Mouse (Mus musculus) cerebellum, adult 9-10 months (tissue): Measurements from ENCODE around the gene Eif3f.

Source experiments
- DNase-seq: peaks from one replicate; pipeline ENCODE4 v3.0.0; 2022

The Eif3f gene

GRCm38 (mm10) chr7:108933794-108934731, at the start of gene Eif3f:
TSS of gene Eif3f (plus strand) at chr7:108934417.
- DNase-seq = peak; percentile 99

GRCm38 (mm10) chr7:108884906-108885305, 49.3 kb upstream of the Eif3f start, which contains the start of gene Olfr518:
TSS of gene Olfr518 (minus strand) at chr7:108885006.
- no peak for DNase-seq

DNA sequence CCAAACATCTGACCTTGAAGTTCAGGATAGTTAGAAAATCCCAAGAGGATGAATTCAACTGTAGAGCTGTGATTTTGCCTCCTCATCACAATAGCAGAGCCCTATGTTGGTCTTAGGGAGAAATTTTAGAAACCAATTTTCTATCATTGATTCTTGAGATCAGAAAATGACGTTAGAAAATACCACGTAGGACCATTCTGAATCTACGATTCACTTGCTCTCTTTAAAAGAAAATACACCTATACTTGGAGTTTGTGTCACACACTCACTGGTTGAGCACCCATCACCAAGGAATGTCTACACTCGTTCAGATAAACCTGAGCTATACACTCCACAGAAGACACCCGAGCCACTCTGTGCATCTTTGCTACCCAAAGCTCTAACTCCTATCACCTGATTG, 39.9 kb upstream of the Eif3f start, which contains the start of gene Olfr519:
TSS of gene Olfr519 (minus strand) at position 101 of the 400 bp plus-strand sequence.
- no peak for DNase-seq

DNA sequence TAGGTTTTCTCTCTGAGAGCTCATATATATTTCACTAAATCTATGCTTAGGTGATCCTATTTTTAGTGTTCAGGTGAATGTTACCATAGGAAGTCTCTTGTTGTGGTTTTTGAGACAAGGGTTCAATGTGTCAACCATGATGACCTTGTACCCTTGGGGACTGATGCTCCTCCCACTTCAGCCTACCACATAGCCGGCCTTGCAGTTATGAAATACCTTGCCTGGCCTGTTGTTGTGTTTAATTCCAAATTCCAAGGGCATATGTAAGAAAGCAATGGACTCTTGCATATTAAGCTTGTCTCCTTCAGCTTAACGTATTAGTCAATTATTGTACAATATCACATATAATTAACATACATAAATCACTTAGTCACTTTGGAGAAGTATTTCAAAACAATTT, 30.2 kb upstream of the Eif3f start:
- no peak for DNase-seq

GRCm38 (mm10) chr7:108927043-108927442, 7.2 kb upstream of the Eif3f start:
- no peak for DNase-seq

GRCm38 (mm10) chr7:108928280-108929188, 5.7 kb upstream of the Eif3f start:
- DNase-seq = no peak

DNA sequence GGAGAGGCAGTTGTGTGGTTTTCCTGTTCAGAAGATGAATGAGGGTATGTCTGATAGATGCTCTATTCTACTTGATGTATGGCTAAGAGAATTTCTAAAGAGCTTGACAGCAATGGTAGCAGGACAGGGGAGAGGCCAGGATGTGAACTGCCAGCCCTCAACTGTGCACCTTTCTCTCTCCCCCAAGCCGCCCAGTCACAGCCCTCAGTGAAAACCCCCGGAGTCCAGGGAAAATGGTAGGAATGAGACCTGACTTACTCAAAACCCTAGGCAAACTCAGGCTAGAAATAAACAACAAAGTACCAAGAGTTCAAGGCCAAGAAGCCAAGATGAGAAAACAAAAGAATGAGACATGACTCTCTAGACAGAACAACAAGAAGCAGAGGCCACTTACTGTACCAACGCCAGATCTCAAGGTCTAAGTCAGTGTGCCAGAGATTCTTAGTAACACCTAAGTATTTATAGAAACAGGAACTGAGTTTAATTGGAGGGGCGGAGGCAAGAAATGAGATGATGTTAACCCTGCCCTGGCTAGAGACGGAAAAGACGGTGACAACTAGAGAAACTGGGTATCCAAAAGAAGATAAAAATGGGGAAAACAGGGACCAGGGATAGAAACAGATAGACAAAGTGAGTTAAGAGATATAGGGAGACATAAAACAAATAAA, 4.4 kb upstream of the Eif3f start, which contains the start of gene Nlrp10:
TSS of gene Nlrp10 (minus strand) at position 453 of the 668 bp plus-strand sequence.
- DNase-seq = no peak

DNA sequence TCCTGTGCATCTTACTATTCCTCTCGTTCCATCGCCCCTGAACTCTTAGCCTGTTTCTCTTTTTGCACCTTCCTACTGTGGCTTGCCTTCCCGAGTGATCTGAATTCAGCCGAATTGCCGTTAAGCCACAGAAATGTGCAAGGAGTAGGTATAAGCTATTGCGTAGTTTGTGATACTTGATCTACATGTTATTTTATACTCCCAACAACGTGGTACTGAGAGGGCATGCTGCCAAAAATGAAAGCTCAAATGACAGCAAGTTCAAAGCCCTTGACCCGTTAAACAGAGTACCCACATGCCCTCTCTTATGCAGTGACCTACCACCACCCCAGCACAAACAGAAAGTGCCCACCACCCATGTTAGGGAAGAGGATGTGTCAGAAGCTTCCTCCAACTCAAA, 619 bp downstream of the Eif3f start:
- DNase-seq = no peak

DNA sequence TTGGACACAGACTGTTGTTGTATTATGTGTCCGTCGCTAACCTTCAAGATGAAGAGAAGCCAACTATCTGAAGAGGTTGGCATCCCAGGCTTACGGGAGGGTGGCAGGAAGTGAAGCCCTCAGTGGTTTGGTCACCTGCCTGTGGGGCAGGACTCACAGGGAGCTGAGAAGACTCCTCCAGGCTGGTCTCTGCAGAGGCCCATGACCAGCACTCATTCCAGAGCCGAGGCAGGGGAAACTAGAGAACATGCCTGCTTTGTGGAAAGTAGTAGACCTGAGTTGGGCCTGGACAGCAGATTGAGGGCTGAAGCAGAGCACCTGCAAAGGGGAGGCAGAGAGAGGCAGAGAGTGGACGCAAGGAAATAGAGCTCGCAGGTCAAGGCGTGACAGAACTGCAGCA, 1.2 kb downstream of the Eif3f start:
- no peak for DNase-seq

- DNase-seq = no peak
Observed at GRCm38 (mm10) chr7:108936591-108936990, 2.4 kb downstream of the Eif3f start.

DNA sequence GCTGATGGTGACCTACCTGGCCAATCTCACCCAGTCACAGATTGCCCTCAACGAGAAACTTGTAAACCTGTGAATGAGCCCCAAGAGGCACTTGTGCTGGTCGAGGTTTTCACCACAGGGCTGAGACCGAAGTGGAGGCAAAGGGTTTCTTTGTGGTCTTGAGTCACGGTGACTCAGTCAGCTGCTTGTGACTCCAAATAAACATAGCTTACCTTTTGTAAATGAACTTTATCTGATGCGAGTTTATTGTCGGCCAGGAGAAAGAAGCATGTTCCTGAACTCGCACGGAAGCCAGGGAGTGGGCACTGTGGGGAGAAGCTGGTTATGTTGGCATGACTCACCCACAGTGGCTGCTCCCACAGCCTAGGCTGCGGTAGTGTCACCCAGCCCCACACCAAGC, 7.2 kb downstream of the Eif3f start:
- no peak for DNase-seq

DNA sequence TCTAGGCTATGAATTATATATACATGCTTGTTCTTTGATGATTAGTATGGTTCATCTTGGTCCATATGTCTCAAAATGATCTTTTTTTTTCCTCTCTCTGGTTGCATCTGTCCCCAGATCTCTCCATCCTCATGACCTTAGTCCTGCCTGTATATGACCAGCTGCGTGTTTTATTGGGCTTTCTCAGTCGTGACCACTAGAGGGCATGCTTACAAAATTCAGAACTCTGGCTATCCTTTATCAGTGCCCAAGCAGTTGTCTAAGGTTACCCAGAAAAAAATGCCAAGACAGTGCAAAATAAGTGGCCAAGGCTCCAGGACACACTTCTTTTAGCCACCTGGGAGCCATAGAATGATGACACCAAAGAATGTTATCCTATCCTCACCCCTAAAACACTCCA, 9.8 kb downstream of the Eif3f start:
- DNase-seq = peak; percentile 75

GRCm38 (mm10) chr7:108948611-108949010, 14.4 kb downstream of the Eif3f start:
- DNase-seq = no peak

- DNase-seq = no peak
Observed at GRCm38 (mm10) chr7:108949301-108949700, 15.1 kb downstream of the Eif3f start.

DNA sequence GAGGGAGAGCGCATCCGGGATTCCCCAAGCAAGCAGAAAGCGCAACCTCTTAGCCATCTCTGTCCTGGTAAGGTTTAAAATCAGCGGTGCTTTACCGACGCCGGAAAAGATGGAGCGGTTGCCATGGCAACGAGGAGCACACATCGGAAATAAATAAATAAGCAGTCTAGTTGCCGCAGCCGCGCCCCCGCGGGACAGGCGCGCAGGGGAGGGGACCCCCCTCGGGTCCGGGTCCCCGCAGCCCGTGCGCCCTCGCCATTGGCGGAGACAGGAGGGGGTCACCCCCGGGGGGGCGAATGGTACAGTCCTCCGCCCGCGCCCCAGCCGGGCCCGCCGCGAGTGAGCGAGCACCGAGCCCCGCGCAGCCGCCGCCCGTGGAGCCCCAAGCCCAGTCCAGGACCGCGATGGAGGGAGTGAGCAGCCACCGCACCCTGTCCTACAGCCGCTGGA, 16.1 kb downstream of the Eif3f start, which contains the start of gene Tub:
TSS of gene Tub (plus strand) at position 27 of the 450 bp plus-strand sequence.
- DNase-seq = peak; percentile 77

DNA sequence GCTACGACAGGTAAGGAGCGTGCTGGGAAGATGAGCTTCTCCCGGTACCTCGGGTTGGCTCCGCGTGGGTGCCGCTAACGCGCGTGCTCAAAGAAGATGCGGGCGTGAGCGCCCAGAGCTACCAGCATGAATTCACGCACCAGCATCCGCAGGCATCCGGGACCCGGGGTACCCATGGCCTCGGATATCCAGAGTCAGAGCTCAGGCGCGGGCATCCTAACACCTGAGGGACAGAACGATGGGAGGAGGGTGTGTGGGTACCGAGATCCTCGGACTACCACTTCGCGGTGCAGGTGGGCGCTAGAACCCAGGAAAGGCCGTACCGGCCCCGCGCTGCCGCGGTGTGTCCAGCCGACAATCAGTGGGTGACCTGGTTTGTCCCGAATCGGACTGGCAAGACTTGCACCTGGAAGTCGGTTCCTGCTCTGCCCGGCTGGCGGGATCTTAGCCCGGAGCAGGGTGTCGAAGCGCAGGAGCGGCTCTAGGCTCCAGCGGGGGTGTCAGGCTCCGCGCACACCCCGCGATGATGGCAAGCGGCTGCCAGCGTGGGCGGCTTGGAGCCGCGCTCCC, 16.6 kb downstream of the Eif3f start:
- DNase-seq = peak; percentile 56

GRCm38 (mm10) chr7:108952801-108953200, 18.6 kb downstream of the Eif3f start:
- no peak for DNase-seq

DNA sequence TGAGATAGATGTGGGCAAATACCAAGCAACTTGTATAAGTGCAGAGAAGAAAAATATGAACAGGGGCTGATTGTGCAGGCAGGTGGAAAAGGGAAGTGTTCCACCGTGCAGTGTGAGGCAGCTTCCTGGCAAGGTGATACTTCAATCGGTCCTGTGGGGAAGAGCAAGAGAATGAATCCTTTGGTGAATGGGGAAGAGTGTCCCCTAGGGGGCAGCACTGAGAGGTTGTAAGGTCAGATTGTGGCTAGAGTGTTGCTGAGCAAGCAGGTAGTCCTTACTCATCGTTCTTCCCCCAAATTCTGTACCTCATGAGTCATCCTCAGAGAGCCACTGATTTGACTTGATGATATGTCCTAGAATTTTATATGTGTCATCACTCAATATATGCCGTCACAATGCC, 20.0 kb downstream of the Eif3f start:
- no peak for DNase-seq

- DNase-seq = no peak
Observed at GRCm38 (mm10) chr7:108957734-108958133, 23.5 kb downstream of the Eif3f start.

DNA sequence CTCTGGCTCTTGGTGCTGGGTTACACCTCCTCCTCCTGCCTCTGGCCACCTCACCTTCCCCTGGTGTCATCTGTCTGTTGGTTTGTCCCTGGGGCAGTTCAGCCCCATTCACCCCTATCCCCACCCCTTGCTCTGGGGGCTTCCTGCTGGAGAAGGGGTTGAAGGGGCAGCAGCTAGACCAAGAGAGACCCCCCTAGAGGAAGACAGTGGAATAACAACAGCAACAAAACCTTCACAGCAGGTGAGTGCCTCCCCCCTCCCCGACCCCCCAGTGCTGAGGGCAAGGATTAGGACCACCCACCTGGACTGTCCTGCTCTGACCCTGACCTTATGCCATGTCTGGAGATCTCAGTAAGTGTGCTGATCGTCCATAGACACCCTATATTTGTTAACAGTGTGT, 31.8 kb downstream of the Eif3f start:
- no peak for DNase-seq

- peak; percentile 84 for DNase-seq
Observed at GRCm38 (mm10) chr7:108966742-108967362, 32.6 kb downstream of the Eif3f start.

DNA sequence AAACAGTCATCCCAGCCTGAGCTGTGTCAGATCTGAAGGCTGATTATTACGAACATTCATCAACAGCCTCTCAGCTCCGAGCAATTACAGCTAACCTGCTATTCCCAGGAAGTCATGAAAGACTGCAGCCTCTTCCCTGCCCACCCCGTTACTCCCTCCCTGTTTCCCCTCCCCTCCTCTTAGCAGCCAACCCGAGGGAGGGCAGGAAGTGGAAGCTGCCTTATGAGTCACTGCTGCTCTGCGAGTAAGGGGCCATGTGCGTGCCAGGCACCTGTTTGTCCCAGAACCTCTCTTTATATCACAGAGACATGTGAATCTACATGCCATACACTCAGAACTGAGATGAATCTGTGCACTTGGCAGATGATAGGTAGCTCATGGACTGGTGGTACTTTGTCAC, 34.0 kb downstream of the Eif3f start:
- DNase-seq = no peak
